Mouse (Mus musculus) hindbrain, embryonic 14.5 days (tissue): ENCODE measurements around the gene Sh3gl1. TPM values are rescaled to one million over a fixed set of nuclear protein-coding genes. Genes with fewer than 3 reads are reported as not detected.
"Not testable (repeated sequence)": the region's sequence is repeated elsewhere in the genome, so short reads cannot be mapped to it uniquely, and the experiment has no call there.

Experiments used
- ATAC-seq: fragments of 200-750 bp; cut with Nextera tagmentation; 2 replicates; pipeline ENCODE4 v1.8.0; 2017; ENCODE audit warnings: moderate number of reproducible peaks, mild to moderate bottlenecking, moderate TSS enrichment, moderate library complexity; ENCODE audit not compliant: low FRiP score
- DNase-seq: peaks from one replicate; pipeline ENCODE4 v3.0.0-alpha.2; 2015; ENCODE audit warnings: low spot score
- H3K27ac ChIP-seq: fragments of 300-500 bp; sonication (generic); 2 replicates; pipeline ENCODE4 v1.5.1; 2014; ENCODE audit warnings: mild to moderate bottlenecking, moderate library complexity
- H3K27me3 ChIP-seq: fragments of 300-500 bp; sonication (generic); 2 replicates; pipeline ENCODE4 v1.6.1; 2014; ENCODE audit warnings: mild to moderate bottlenecking, low read length, mixed read lengths; ENCODE audit not compliant: control insufficient read depth, insufficient read depth
- H3K36me3 ChIP-seq: fragments of 300-500 bp; sonication (generic); replicated peaks from 2 replicates; pipeline ENCODE4 v1.6.1; 2014; ENCODE audit not compliant: control insufficient read depth, insufficient read depth
- H3K4me1 ChIP-seq: fragments of 300-500 bp; sonication (generic); replicated peaks from 2 replicates; pipeline ENCODE4 v1.6.1; 2014; ENCODE audit warnings: antibody characterized with exemption, low read length, mixed read lengths; ENCODE audit not compliant: control insufficient read depth, insufficient read depth
- H3K4me2 ChIP-seq: fragments of 300-500 bp; sonication (generic); replicated peaks from 2 replicates; pipeline ENCODE4 v1.6.1; 2014; ENCODE audit warnings: mild to moderate bottlenecking, moderate library complexity
- H3K4me3 ChIP-seq: fragments of 300-500 bp; sonication (generic); replicated peaks from 2 replicates; pipeline ENCODE4 v1.5.1; 2014; ENCODE audit warnings: mild to moderate bottlenecking, low read length
- H3K9ac ChIP-seq: fragments of 300-500 bp; sonication (generic); 2 replicates; pipeline ENCODE4 v1.6.1; 2014
- H3K9me3 ChIP-seq: fragments of 300-500 bp; sonication (generic); 2 replicates; pipeline ENCODE4 v1.6.1; 2016; ENCODE audit warnings: low read length; ENCODE audit not compliant: control insufficient read depth
- WGBS: fragments of 180-500 bp; shearing (Covaris S2); extraction: QIAGEN DNeasy Blood & Tissue Kit; methylation state at CpG from one replicate; pipeline ENCODE4 v1.1.7; 2014; 5-methylcytosine and 5-hydroxymethylcytosine counted together
- polyA plus RNA-seq: library from polyadenylated mRNA; unstranded; fragments of >200 nt; fragmentation: Nextera tagmentation; extraction: Ambion mirVana; gene quantifications from 2 replicates; pipeline ENCODE4 v1.2.1, GENCODE M21; 2014

Sh3gl1 gene
- polyA plus RNA-seq, 1 experiment from 2014 or later, result 91.1 TPM

- 89% methylated on average over 5 of the region's 5 CpGs for WGBS
- no peak overlapping the region for H3K4me3 ChIP-seq
- DNase-seq (no peak), ATAC-seq (no peak)
- no peaks in the 10 kb centered on the region for H3K27me3 ChIP-seq
- no peak overlapping the region for H3K27ac ChIP-seq
- H3K4me2 ChIP-seq, result no peak overlapping the region
- peaks cover 7% of the 10 kb centered on the region for H3K4me1 ChIP-seq
- H3K9me3 ChIP-seq, result no peaks in the 10 kb centered on the region
- peaks cover 62% of the 10 kb centered on the region for H3K36me3 ChIP-seq
- no peak overlapping the region for H3K9ac ChIP-seq
Observed at GRCm38 (mm10) chr17:56072243-56072642, 35.8 kb upstream of the Sh3gl1 start.

- no peak overlapping the region for H3K4me2 ChIP-seq
- H3K4me3 ChIP-seq, result no peak overlapping the region
- no peak overlapping the region for H3K9ac ChIP-seq
- no peak overlapping the region for H3K27ac ChIP-seq
- no peaks in the 10 kb centered on the region for H3K9me3 ChIP-seq
- H3K36me3 ChIP-seq, result peaks cover 72% of the 10 kb centered on the region
- DNase-seq (no peak), ATAC-seq (no peak)
- H3K27me3 ChIP-seq, result no peaks in the 10 kb centered on the region
- peaks cover 7% of the 10 kb centered on the region for H3K4me1 ChIP-seq
Observed at GRCm38 (mm10) chr17:56071126-56071525, 34.7 kb upstream of the Sh3gl1 start.

- whole genome bisulfite sequencing, result 97% methylated on average over 14 of the region's 14 CpGs
- ATAC-seq (no peak), DNase-seq (no peak)
- H3K4me3 ChIP-seq, result no peak overlapping the region
- no peak overlapping the region for H3K27ac ChIP-seq
- H3K9ac ChIP-seq, result no peak overlapping the region
- no peak overlapping the region for H3K4me2 ChIP-seq
- no peaks in the 10 kb centered on the region for H3K9me3 ChIP-seq
- peaks cover 75% of the 10 kb centered on the region for H3K36me3 ChIP-seq
- peaks cover 4% of the 10 kb centered on the region for H3K4me1 ChIP-seq
- H3K27me3 ChIP-seq, result no peaks in the 10 kb centered on the region
Observed at GRCm38 (mm10) chr17:56069066-56069465, 32.6 kb upstream of the Sh3gl1 start.

- ATAC-seq (no peak), DNase-seq (no peak)
- Histone ChIP-seq H3K4me3 (no peak overlapping the region), H3K4me2 (no peak overlapping the region), H3K9me3 (no peaks in the 10 kb centered on the region), H3K36me3 (peaks cover 68% of the 10 kb centered on the region), H3K4me1 (no peaks in the 10 kb centered on the region), H3K27me3 (no peaks in the 10 kb centered on the region), H3K9ac (no peak overlapping the region), H3K27ac (no peak overlapping the region)
Observed at GRCm38 (mm10) chr17:56066451-56066850, 30.0 kb upstream of the Sh3gl1 start.

GRCm38 (mm10) chr17:56065715-56066114, 29.3 kb upstream of the Sh3gl1 start:
- not testable (repeated sequence) for H3K27ac ChIP-seq, ATAC-seq, H3K9me3 ChIP-seq, H3K4me2 ChIP-seq, H3K4me3 ChIP-seq, H3K27me3 ChIP-seq, DNase-seq, H3K4me1 ChIP-seq, H3K9ac ChIP-seq
- WGBS, result 83% methylated on average over 6 of the region's 6 CpGs
- H3K36me3 ChIP-seq, result peaks cover 61% of the 10 kb centered on the region

GRCm38 (mm10) chr17:56062081-56062480, 25.6 kb upstream of the Sh3gl1 start:
- H3K27ac ChIP-seq, result no peak overlapping the region
- H3K9ac ChIP-seq, result no peak overlapping the region
- H3K4me2 ChIP-seq, result no peak overlapping the region
- WGBS, result 90% methylated on average over 7 of the region's 7 CpGs
- ATAC-seq, result no peak
- H3K27me3 ChIP-seq, result no peaks in the 10 kb centered on the region
- DNase-seq, result no peak
- peaks cover 44% of the 10 kb centered on the region for H3K36me3 ChIP-seq
- no peak overlapping the region for H3K4me3 ChIP-seq
- no peaks in the 10 kb centered on the region for H3K9me3 ChIP-seq
- no peaks in the 10 kb centered on the region for H3K4me1 ChIP-seq

- no peak for DNase-seq
- peaks cover 27% of the 10 kb centered on the region for H3K36me3 ChIP-seq
- H3K27ac ChIP-seq, result no peak overlapping the region
- no peaks in the 10 kb centered on the region for H3K27me3 ChIP-seq
- H3K4me3 ChIP-seq, result no peak overlapping the region
- no peak for ATAC-seq
- 84% methylated on average over 11 of the region's 11 CpGs for WGBS
- no peaks in the 10 kb centered on the region for H3K9me3 ChIP-seq
- no peak overlapping the region for H3K9ac ChIP-seq
- no peaks in the 10 kb centered on the region for H3K4me1 ChIP-seq
- H3K4me2 ChIP-seq, result no peak overlapping the region
Observed at GRCm38 (mm10) chr17:56057381-56058120, 21.1 kb upstream of the Sh3gl1 start.

- no peaks in the 10 kb centered on the region for H3K9me3 ChIP-seq
- no peak overlapping the region for H3K4me2 ChIP-seq
- H3K4me1 ChIP-seq, result no peaks in the 10 kb centered on the region
- no peak for DNase-seq
- 65% methylated on average over 4 of the region's 4 CpGs for WGBS
- no peak overlapping the region for H3K9ac ChIP-seq
- no peak overlapping the region for H3K4me3 ChIP-seq
- peaks cover 19% of the 10 kb centered on the region for H3K36me3 ChIP-seq
- ATAC-seq, result peak; percentile 27; the same call in 1 of the 2 replicates
- no peaks in the 10 kb centered on the region for H3K27me3 ChIP-seq
- H3K27ac ChIP-seq, result 0 out of 2 replicates have a peak overlapping the region, but pooled peaks have one; percentile 14
Observed at GRCm38 (mm10) chr17:56055945-56056678, 19.7 kb upstream of the Sh3gl1 start.

- no peak overlapping the region for H3K4me2 ChIP-seq
- no peak overlapping the region for H3K9ac ChIP-seq
- no peaks in the 10 kb centered on the region for H3K27me3 ChIP-seq
- no peaks in the 10 kb centered on the region for H3K4me1 ChIP-seq
- no peak overlapping the region for H3K4me3 ChIP-seq
- H3K36me3 ChIP-seq, result peaks cover 12% of the 10 kb centered on the region
- no peaks in the 10 kb centered on the region for H3K9me3 ChIP-seq
- ATAC-seq, result no peak
- no peak overlapping the region for H3K27ac ChIP-seq
- no peak for DNase-seq
Observed at GRCm38 (mm10) chr17:56054938-56055337, 18.5 kb upstream of the Sh3gl1 start.
